ENCODE assay signal across 20 mouse cellular contexts in the genomic region with DNA sequence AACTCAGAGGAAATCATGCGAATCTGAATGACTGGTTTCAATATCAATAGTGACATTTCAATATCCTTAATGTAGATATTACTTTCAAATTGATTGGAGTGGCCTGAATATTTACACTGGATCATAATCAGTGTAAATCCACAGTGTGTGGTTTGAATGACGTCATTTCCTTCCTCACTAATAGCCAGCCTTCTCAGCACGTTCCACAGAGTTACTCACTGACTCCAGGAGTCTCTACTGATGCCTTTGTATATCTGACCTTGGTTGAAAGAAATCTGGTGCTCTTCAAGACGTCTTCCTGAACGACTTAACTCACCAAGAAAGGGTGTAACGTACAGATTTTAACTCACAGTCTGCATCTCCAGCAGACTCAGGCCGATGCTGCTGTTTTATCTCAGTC. TPM values are rescaled to one million over a fixed set of nuclear protein-coding genes. Genes with fewer than 3 reads are reported as not detected.
DNase-seq lines count a peak whose midpoint lies in the region; ATAC-seq and TF ChIP-seq lines count a peak whose summit lies in the region.
"Had no signal": no experiment of that assay in that cellular context is flagged by ENCODE, and none has a peak within 500 bp of the region (broad histone marks: within the 10 kb centered on the region; RNA-seq: fewer than 3 reads in every experiment).

No protein-coding gene starts in this region.

- no peak overlapping the region for H3K9ac ChIP-seq in CH12.LX (ENCODE audit: insufficient read depth, low read depth)
- H3K9ac ChIP-seq: embryonic facial prominence, embryonic 15.5 days; forebrain, embryonic 15.5 days; hindbrain, embryonic 12.5 days had no signal

- no peak for TF ChIP-seq POLR2A in CH12.LX (IDR thresholded peaks at IDR 0.05; ENCODE audit: low read depth, low read length)

- H3K4me2 ChIP-seq in CH12.LX (ENCODE audit: insufficient read depth, low read depth, poor library complexity, severe bottlenecking): peak overlapping the region; percentile 13; the same call in 1 of the 2 replicates
- H3K4me2 ChIP-seq: embryonic facial prominence, embryonic 15.5 days; forebrain, embryonic 15.5 days; hindbrain, embryonic 12.5 days had no signal

- no peak for TF ChIP-seq EP300 in CH12.LX (IDR thresholded peaks at IDR 0.05; ENCODE audit: low read length)

- H3K27me3 ChIP-seq in CH12.LX (replicated peaks) (no peaks in the 10 kb centered on the region), Patski (no peaks in the 10 kb centered on the region)
- H3K27me3 ChIP-seq: embryonic facial prominence, embryonic 15.5 days; forebrain, embryonic 15.5 days; hindbrain, embryonic 12.5 days had no signal

- CTCF ChIA-PET in Patski (lab: Charles Lee): no interaction called here

- in situ Hi-C loops in CH12.LX (cut with MboI; ENCODE audit: low pct_ligation_motif_present, low pct_unique_long_range_greater_than_20kb, low sequenced_read_pairs) (no loop called here), Patski (cut with MboI; ENCODE audit: low pct_unique_long_range_greater_than_20kb) (no loop called here)

- POLR2A ChIA-PET in Patski (lab: Charles Lee): no interaction called here

- no peak for TF ChIP-seq CTCF in CH12.LX (conservative IDR thresholded peaks at IDR 0.05 in 1 of 2, IDR thresholded peaks at IDR 0.05 in 1 of 2; ENCODE audit: low read depth in 2 of 2, low read length in 2 of 2)
- no peak for TF ChIP-seq CTCF in Patski (IDR thresholded peaks at IDR 0.05)

- no peaks in the 10 kb centered on the region for H3K79me2 ChIP-seq in CH12.LX (replicated peaks; ENCODE audit: control insufficient read depth, extremely low read depth, insufficient read depth, poor library complexity, severe bottlenecking)

- no peak for TF ChIP-seq RAD21 in CH12.LX (IDR thresholded peaks at IDR 0.05; ENCODE audit: low read depth, low read length)

- dilution Hi-C loops in CH12.LX (cut with MboI; ENCODE audit: extremely low pct_ligation_motif_present, extremely low pct_unique_long_range_greater_than_20kb, low sequenced_read_pairs): no loop called here

- ATAC-seq in Patski: peak; percentile 65
- ATAC-seq: forebrain, embryonic 15.5 days; hindbrain, embryonic 16.5 days had no signal

- peaks cover 0 to 5% of the 10 kb centered on the region in 2 experiments; a peak in 2 of 4 replicates for H3K4me1 ChIP-seq in CH12.LX (ENCODE audit: control insufficient read depth in 1 of 2, insufficient read depth in 2 of 2)
- H3K4me1 ChIP-seq: embryonic facial prominence, embryonic 15.5 days; forebrain, embryonic 15.5 days; heart, embryonic 10.5 days; hindbrain, embryonic 12.5 days had no signal

- H3K9me3 ChIP-seq in CH12.LX (replicated peaks; ENCODE audit: low read length): no peaks in the 10 kb centered on the region
- H3K9me3 ChIP-seq: embryonic facial prominence, embryonic 15.5 days; forebrain, embryonic 15.5 days; heart, embryonic 10.5 days; hindbrain, embryonic 12.5 days had no signal

- H3K4me3 ChIP-seq in CH12.LX (replicated peaks in 1 of 3; ENCODE audit: low read depth in 2 of 3, low read length in 2 of 3, poor library complexity in 1 of 3): no peak overlapping the region
- H3K4me3 ChIP-seq: embryonic facial prominence, embryonic 15.5 days; forebrain, embryonic 15.5 days; heart, embryonic 10.5 days; hindbrain, embryonic 12.5 days had no signal

- no peaks in the 10 kb centered on the region for H3K36me3 ChIP-seq in CH12.LX (replicated peaks in 1 of 2; ENCODE audit: control insufficient read depth in 1 of 2, insufficient read depth in 1 of 2, low read length in 1 of 2)
- H3K36me3 ChIP-seq: embryonic facial prominence, embryonic 15.5 days; forebrain, embryonic 15.5 days; heart, embryonic 10.5 days; hindbrain, embryonic 12.5 days had no signal

- H3K27ac ChIP-seq in CH12.LX (ENCODE audit: insufficient read depth, low read depth): no peak overlapping the region
- H3K27ac ChIP-seq: embryonic facial prominence, embryonic 15.5 days; forebrain, embryonic 15.5 days; heart, embryonic 10.5 days; hindbrain, embryonic 12.5 days had no signal

- DNase-seq in 416B (ENCODE audit: low read depth): peak; percentile 45
- peak; percentile 6 for DNase-seq in CH12.LX (ENCODE audit: extremely low read depth)
- no peak for DNase-seq in Patski (ENCODE audit: low read depth, low spot score)
- no peak for DNase-seq in cerebellum, adult 9-10 months
- no peak for DNase-seq in adrenal gland, adult (ENCODE audit: inconsistent age in 2 of 2, low spot score in 1 of 2)
- DNase-seq in kidney, postnatal 36 days: no peak
- DNase-seq: cerebellum, adult 11-12 months; cerebellum, adult 9-11 months; cerebellum, postnatal 36 days; gastrocnemius, postnatal 36 days; heart, adult 18-20 months; heart, postnatal 10 days; heart, postnatal 4 days; kidney, adult 11 months had no signal

TF ChIP-seq in CH12.LX, 34 proteins besides CTCF, POLR2A, EP300 and RAD21:
- no peak for TF ChIP-seq ETS1 (conservative IDR thresholded peaks at IDR 0.05; ENCODE audit: low read depth, low read length)
- TF ChIP-seq BHLHE40 (IDR thresholded peaks at IDR 0.05; ENCODE audit: low read depth, low read length): 0 out of 2 replicates have a peak, but pooled peaks have one; percentile 27

RNA-seq across cellular contexts. Expression of a gene that starts 27.7 kb away (rescaled TPM):
- not detected in 2 replicates for total RNA-seq in CH12.LX (2012; rRNA removed)
- total RNA-seq in CH12.LX (2014; rRNA removed): not detected in 2 replicates
- not detected in 2 replicates for polyA plus RNA-seq in CH12.LX (2012; ENCODE audit: insufficient read length, low read depth)
- 7.7 TPM for polyA plus RNA-seq in Patski (2021)
- total RNA-seq: adrenal gland, postnatal 14 days; heart, adult 18-20 months; heart, postnatal 10 days; heart, postnatal 4 days had no signal

Comparison
In these comparisons a context has a peak if more than half of its experiments do, and no peak if none do; other contexts are left out.
1. DNase-seq: peak in 416B (single experiment) and CH12.LX (single experiment); none in Patski (single experiment), cerebellum, adult 9-10 months (single experiment), adrenal gland, adult (0 of 2) and kidney, postnatal 36 days (0 of 2).